Mouse (Mus musculus): Measurements from ENCODE around the gene Zfp385c. TPM values are rescaled to one million over a fixed set of nuclear protein-coding genes. Genes with fewer than 3 reads are reported as not detected.
"Not testable (repeated sequence)": the region's sequence is repeated elsewhere in the genome, so short reads cannot be mapped to it uniquely, and the experiment has no call there.

Gene Zfp385c
- polyA plus RNA-seq, 1 experiment, result 0.54 TPM

GRCm38 (mm10) chr11:100626701-100627195 lies 65.5 kb downstream of the Zfp385c start:
- DNase-seq (ENCODE audit: low spot score), result peak; percentile 55

GRCm38 (mm10) chr11:100625754-100626700 lies 66.2 kb downstream of the Zfp385c start:
- no peak for DNase-seq (ENCODE audit: low spot score)

GRCm38 (mm10) chr11:100623867-100624266 lies 68.4 kb downstream of the Zfp385c start:
- DNase-seq (ENCODE audit: low spot score), result no peak

GRCm38 (mm10) chr11:100622714-100623113 lies 69.5 kb downstream of the Zfp385c start:
- DNase-seq (ENCODE audit: low spot score), result peak; percentile 90

- DNase-seq (ENCODE audit: low spot score), result peak; percentile 31
These were observed 72.3 kb downstream of the Zfp385c start, which contains the start of gene Dnajc7 for GRCm38 (mm10) chr11:100619982-100620381. Gene Dnajc7, minus strand, starts transcription at chr11:100620168.

GRCm38 (mm10) chr11:100619485-100619975 lies 72.7 kb downstream of the Zfp385c start:
- peak; percentile 91 for DNase-seq (ENCODE audit: low spot score)

GRCm38 (mm10) chr11:100618761-100619484 lies 73.3 kb downstream of the Zfp385c start, which contains the start of gene Nkiras2:
Gene Nkiras2, plus strand, starts transcription at chr11:100619244.
- DNase-seq (ENCODE audit: low spot score), result no peak

GRCm38 (mm10) chr11:100617480-100617879 lies 74.8 kb downstream of the Zfp385c start:
- DNase-seq (ENCODE audit: low spot score), result no peak

GRCm38 (mm10) chr11:100616836-100617235 lies 75.4 kb downstream of the Zfp385c start:
- not testable (repeated sequence) for DNase-seq (ENCODE audit: low spot score)

- DNase-seq (ENCODE audit: low spot score), result no peak
These were observed 75.9 kb downstream of the Zfp385c start for GRCm38 (mm10) chr11:100616332-100616731.

- DNase-seq (ENCODE audit: low spot score), result no peak
These were observed 79.0 kb downstream of the Zfp385c start for GRCm38 (mm10) chr11:100613241-100613640.

GRCm38 (mm10) chr11:100611627-100612026 lies 80.6 kb downstream of the Zfp385c start:
- no peak for DNase-seq (ENCODE audit: low spot score)

- DNase-seq (ENCODE audit: low spot score), result no peak
These were observed 82.1 kb downstream of the Zfp385c start for GRCm38 (mm10) chr11:100609997-100610680.

GRCm38 (mm10) chr11:100609355-100609996 lies 82.8 kb downstream of the Zfp385c start:
- DNase-seq (ENCODE audit: low spot score), result no peak

GRCm38 (mm10) chr11:100608796-100609195 lies 83.5 kb downstream of the Zfp385c start:
- no peak for DNase-seq (ENCODE audit: low spot score)

GRCm38 (mm10) chr11:100607121-100607520 lies 85.1 kb downstream of the Zfp385c start:
- no peak for DNase-seq (ENCODE audit: low spot score)

GRCm38 (mm10) chr11:100605451-100605850 lies 86.8 kb downstream of the Zfp385c start:
- DNase-seq (ENCODE audit: low spot score), result no peak

- no peak for DNase-seq (ENCODE audit: low spot score)
These were observed 87.8 kb downstream of the Zfp385c start for GRCm38 (mm10) chr11:100604321-100605005.

GRCm38 (mm10) chr11:100603813-100604212 lies 88.4 kb downstream of the Zfp385c start:
- no peak for DNase-seq (ENCODE audit: low spot score)

- no peak for DNase-seq (ENCODE audit: low spot score)
These were observed 89.1 kb downstream of the Zfp385c start for GRCm38 (mm10) chr11:100603155-100603554.

Data from urinary bladder, adult 2 months (tissue).